Mouse (Mus musculus): ENCODE data around the gene Dnmbp.

Dnmbp gene

DNA sequence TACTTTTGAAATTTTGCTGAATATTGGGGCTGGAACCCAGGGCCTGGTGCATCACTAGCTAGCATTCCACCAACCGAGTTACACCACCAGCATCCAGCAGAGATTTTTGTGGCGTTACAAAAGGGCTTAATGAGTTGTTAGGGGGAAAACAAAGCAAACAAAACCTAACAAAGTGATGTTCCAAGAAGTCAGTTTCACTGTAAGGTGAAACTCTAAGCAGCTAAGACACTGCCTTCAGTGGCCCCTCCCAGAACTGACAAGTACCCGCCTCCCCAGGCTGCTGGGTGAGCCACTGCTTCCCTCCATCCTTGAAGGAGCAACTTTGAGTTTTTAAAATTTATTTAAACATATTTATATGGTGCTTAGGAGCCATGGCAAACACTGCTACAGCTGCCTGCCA lies 59.6 kb downstream of the Dnmbp start:
- DNase-seq (ENCODE audit: inconsistent age in 2 of 2, low spot score in 1 of 2): peak in 1 of 2 experiments; percentile 19

DNA sequence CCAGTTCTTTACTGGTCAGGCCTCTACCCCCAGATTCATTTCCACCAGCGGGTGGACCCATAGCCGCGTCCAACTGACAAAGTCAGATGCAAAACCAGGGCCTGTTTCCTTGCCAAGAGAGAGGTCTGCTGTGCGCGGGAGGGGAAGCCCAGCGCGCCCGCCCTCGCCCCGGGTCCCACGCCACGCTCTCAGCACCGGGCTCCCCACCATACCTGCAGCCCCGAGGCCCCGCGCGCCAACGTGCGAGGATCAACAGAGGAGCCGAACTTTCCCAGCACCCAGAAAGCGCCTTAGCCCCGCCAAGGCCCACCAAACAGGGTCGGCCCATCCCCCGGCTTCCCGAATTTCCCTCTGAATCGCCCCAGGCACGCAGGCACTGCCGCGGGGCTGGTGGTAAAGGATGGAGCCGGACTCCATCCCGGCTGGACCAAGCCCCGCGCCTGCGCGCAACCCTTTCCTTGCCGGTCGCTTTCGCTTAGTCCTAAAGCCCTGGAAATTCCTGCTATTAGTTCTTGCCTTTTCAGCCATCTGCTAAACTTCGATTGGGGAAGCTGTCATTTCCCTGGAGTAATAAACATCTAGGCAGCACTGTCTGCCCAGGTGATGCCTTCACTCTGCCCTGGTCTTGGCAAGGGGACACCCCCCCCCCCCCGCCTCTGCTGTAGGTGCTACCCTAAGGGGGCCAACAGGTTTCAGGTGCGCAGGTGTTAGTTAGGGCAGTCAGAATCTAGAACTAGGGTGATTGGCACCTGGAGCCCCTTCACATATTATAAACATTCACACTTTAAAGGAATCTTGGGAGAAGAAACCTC lies 60.4 kb downstream of the Dnmbp start:
- DNase-seq (ENCODE audit: inconsistent age in 2 of 2, low spot score in 1 of 2): peak; percentile 59 to 83

DNA sequence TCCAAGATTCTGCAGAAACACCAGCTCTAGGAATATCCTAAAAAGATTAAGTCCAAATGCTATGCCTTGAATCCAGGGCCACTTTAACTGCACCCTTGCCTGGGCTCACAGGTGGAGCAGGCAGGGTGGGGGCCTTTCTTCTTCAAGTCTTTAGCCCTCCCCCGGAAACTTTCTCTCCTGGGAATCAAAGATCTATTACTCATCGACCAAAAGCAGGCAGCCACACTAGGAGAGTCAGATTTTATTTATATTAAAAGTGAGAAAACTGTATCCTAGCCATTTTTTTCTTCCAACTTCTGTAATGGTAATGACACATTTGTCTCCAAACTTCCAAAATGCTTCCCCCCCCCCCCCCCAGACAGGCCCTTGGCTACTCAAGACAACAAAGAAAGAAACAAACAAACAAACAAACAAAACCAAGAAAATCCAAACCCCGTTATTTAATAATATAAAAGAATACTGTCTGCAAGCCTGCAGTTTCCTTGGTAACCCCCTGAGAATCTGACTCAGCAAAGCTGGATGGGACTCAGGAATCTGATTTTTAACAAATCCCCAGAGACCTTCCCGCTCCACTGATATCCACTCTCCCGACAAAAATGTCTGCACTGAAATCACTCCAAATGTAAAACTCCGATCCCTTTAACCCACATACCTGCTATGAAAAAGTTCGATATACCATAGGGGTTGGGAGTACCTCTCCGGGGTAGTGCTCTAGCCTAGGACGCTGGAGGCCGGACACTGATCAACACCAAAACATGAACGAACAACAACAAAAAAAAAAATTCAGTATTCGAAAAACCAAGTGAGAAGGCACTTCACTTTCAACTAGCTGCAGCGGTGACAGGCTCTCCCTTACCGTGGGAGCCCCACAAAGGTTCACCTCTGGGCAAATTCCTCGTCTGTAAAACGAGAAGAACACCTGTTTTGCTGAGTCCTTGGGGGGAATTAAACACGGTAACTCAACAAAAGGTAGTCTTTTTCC lies 61.6 kb downstream of the Dnmbp start:
- peak in 1 of 2 experiments; percentile 71 for DNase-seq (ENCODE audit: inconsistent age in 2 of 2, low spot score in 1 of 2)

DNA sequence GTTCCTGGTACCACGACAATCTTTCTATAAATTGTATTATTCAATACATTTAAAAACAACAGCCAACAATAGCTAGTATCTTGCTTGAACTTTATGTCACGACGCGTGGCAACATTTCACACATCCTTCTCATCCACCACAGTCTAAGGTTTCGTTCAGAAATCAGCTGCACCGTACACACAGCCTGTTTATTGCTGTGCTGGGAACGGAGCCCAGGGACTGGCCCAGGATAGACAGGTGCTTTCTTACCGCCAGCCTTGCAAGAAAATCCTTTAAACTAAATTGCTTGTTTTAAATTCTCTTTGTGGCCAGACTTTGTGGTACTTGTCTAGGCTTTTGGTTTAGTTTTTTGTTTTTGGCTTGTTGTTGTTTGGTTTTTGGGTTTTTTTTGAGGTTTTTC lies 62.6 kb downstream of the Dnmbp start:
- DNase-seq (ENCODE audit: inconsistent age in 2 of 2, low spot score in 1 of 2): peak in 1 of 2 experiments; percentile 14

DNA sequence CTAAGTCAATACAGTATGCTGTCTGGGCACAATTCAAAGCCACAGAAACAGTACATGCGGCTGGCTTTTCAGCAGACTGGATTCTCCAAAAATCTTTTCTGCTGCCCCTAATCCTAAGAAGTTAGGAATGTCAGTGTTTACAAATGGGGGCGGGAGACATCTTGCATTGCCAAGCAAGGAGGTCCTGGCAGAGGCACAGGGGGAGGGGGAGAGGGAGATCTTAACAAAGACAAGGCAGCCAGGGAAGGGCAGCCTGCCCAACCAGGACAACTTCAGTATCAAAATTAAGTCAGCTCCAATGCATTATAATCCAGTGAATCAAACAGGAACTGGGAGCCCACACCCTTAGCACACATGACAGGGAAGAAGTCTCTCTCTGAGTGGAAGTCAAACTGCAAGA lies 64.0 kb downstream of the Dnmbp start:
- peak in 1 of 2 experiments; percentile 33 for DNase-seq (ENCODE audit: inconsistent age in 2 of 2, low spot score in 1 of 2)

DNA sequence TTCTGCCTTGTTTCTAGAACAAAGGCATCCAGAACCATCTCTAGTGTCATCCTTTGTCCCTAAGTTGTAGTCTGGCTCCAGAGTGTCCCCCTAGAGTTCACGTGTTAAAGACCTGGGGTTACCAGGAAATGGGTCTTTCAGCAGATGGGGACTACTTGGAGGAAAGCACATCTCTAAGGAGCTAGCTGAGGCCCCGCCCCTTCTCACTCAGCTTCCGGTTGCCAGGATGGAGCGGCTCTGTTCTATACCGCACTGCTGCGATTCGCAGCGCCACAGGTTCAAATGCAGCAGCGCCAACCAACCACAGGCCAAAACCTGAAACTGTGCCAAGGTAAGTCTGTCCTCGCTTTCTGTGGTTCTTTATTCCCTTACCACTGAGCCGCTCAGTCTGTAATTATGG lies 65.6 kb downstream of the Dnmbp start:
- peak in 1 of 2 experiments; percentile 16 for DNase-seq (ENCODE audit: inconsistent age in 2 of 2, low spot score in 1 of 2)

DNA sequence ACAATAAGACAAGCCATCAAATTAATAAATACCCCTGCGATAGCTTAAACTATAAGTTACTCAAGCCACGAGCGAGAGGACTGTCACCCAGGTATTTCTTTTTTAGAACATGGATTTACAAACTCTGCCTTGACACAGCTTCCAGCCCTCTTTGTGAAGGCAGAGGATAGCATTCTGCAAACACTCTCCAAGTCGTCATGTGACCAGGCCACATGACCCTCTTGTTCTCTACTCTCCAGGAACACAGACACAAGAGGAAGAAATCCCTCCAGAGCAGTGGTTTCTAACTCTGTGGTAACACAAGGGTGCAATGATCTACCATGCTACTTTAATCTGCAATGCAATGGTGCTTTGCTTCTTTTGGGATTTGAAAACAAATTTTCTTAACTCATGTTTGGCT lies 69.6 kb downstream of the Dnmbp start:
- DNase-seq (ENCODE audit: inconsistent age in 2 of 2, low spot score in 1 of 2): no peak

DNA sequence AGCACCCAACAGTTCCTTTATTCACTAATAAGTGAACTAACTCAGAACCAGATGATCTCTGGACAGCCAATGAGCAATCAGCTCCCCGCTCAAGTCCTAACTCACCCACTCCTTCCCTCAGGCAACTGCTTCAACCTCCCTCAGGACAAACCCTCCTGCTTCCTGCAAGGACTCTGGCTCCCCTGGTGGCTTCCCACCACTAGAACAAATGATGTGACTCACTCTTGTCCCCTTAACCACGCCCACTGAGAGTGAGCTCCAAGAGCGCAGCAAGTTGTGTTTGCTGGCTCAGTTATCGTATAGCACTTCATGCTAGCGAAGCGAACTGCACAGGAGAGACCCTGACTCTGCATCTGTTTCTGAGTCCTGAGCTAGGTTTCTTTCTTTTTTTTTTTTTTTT lies 82.6 kb downstream of the Dnmbp start:
- DNase-seq (ENCODE audit: inconsistent age in 2 of 2, low spot score in 1 of 2): peak in 1 of 2 experiments; percentile 33

DNA sequence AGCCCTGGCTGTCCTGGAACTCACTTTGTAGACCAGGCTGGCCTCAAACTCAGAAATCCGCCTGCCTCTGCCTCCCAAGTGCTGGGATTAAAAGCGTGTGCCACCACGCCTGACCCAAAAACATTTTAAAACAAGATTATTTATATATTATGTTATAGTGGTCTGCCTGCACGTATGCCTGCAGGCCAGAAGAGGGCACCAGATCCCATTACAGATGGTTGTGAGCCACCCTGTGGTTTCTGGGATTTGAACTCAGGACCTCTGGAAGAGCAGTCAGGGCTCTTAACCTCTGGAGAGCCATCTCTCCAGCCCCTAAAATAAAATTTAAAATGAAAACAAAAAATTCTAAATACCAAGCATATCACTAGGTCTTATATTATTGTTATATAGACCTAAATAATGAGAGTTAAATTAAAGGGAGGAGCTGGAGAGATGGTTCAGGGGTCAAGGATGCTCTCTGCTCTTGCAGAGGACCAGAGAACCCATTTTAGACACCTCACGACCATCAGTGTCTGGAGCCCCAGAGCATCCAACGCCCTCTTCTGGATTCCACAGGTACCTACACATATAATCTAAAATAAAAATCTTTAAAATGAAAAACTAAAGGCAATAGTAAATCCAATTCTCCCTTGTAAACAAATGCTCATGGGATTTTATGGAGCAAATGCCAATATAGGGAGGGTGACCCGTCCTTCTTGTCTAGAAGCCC lies 87.0 kb downstream of the Dnmbp start:
- DNase-seq (ENCODE audit: inconsistent age in 2 of 2, low spot score in 1 of 2): peak in 1 of 2 experiments; percentile 64

DNA sequence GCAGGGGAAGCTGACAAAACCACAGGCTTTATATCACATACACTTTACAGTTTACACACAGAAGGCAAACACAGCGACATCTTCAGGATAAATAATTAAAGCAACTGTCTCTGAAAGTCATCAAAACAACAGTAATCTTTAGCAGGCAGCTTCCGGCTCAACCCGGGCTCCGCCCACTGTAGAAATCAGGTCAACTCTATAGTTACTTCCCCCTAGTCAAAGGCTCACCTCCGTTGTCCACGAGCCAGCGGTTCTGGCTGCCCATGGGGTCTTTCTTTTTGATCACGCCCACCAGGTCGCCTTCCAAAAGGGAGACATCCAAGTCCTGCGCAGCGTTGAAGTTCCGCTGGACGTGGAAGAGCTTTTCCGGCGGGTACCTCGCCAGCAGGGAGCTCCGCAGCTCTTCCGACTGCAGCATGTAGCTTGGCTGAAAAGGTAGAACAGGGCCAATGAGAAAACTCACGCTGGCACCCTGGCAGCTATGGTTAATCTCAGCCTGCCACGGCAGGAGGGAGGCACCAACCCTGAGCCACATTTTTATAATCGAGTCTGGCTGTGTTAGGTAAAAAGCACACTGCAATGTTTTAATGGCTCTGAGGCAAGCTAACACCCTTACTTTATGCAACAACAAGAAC lies 87.9 kb downstream of the Dnmbp start:
- DNase-seq (ENCODE audit: inconsistent age in 2 of 2, low spot score in 1 of 2): no peak

DNA sequence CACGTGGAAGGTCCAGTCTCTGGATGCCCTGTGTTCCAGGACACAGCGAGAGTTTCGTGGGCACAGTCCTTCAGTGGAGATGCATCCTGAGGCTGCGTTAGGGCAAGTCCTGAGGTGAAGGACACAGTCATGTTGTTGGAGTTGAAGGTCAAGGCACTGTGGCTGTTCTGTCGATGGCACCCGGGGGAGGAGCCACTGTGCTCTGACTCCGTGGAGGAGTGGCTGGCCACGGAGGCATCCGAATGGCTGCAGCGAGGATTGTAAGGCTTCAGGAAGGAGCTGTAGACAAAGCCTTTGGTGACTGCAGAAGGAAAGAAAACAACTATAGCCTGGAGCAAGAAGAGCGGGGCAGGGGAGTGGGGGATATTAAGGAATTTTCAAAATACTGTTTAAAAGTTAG lies 90.0 kb downstream of the Dnmbp start:
- peak in 1 of 2 experiments; percentile 27 for DNase-seq (ENCODE audit: inconsistent age in 2 of 2, low spot score in 1 of 2)

DNA sequence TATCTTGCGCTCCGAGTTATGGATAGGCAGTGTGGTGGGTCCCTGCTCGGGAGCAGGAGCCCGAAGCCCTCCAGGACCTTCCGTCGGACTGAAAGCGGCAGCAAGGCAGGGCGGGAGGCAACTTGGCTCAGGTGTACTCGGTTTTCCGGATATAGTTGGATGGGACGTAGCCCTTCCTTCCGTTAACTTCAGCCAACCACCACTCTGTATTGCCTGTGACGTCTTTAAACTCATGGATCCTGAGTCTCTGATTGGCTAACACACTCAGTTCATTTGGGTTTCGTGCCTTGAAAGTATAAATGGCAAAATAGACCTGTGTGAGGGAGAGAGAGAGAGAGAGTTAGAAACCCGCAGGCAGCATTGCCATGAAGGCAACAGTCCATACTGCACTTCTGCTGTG lies 92.0 kb downstream of the Dnmbp start:
- DNase-seq (ENCODE audit: inconsistent age in 2 of 2, low spot score in 1 of 2): no peak

DNA sequence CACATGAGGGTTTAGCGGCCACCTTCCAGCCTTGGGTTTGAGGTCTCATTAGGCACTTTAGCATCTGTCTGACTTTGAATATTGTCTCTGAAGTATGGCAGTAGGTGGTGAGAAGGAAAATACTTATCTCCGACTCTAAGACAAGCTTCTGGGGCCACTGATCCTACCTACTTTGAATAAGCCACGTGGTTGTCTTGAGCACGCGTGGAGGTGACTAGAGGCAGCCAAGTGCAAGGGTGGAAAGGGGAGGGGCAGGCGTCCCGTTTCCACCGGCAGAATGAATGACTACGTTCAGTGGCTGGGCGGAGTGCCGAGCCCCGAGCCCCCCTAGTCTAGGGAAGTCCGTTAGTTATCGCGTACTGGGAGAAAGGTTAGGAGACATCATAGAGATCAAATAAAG lies 92.9 kb downstream of the Dnmbp start:
- DNase-seq (ENCODE audit: inconsistent age in 2 of 2, low spot score in 1 of 2): no peak

DNA sequence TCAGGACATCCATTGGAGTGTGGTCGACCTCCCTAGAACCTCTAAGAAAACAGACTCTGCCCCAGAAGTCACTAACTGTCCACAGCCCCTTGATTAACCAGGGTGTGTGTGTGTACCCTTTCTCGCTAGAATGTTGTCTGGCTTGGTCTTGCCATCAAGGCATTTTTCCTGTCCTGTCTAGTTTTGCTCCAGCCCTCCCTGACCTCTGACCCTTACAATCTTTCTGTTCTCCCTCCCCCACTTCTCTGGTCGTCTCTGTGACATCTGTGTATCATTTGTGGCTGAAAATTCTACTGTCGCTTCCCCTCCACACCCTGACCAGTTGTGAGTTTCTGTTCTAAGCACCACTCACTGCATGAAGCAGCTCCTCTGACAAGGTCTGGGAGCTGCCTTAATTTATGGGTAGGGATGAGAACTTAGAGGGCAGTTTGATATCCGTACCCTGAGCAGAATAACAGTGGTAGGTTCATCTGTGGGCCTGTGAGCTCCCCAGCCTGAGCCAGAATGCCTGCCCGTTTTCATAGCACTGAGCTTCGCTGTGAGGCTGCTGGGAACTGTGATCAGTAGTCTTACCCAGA lies 94.6 kb downstream of the Dnmbp start:
- no peak for DNase-seq (ENCODE audit: inconsistent age in 2 of 2, low spot score in 1 of 2)

DNA sequence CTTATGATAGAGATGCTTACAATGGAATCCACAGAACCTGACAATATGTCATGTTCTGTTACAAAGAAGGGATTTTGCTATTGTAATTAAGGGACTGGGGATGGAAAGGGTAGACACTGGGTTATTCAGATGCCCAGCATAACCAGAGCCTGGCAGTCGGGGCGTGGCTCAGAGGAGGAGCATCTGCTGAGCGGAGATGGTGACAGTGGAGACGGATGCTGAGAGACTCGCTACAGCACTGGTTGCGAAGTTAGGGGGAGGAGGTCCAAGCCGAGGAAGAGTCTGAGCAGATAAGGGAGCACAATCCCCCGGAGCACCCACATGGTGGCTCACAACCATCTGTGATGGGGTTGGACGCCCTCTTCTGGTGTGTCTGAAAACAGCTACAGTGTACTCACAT lies 96.8 kb downstream of the Dnmbp start:
- no peak for DNase-seq (ENCODE audit: inconsistent age in 2 of 2, low spot score in 1 of 2)

DNA sequence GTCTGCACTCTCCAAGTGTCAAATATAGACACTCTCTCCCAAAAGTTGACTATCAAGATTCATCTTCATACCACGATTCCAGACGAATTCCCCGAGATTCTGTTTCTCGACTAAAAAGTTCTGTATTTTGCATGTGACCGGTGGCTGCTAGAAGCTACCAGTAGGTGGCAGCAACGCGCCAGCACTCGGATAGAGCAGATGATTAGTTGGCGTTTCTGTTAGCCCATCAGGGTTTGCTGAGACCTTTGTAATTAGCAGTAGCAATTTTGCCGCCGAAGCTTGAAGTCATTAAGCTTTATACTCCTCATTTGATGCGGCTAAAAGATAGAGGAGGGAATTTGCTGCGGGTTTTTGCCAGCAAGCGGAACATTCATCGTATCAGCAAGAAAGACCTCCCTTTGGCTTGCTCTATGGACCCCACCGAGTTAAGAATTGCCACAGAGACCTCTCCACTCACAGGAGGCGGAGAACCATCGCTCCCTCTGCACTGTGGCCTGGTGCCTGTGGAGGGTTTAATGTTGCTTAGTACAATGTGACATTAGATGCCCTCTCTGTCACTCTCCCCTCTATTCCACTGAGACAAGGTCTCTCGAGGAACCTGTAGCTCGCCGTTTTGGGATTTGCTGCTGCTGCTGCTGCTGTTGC lies 107.4 kb downstream of the Dnmbp start:
- DNase-seq (ENCODE audit: inconsistent age in 2 of 2, low spot score in 1 of 2): peak; percentile 58 to 85

DNA sequence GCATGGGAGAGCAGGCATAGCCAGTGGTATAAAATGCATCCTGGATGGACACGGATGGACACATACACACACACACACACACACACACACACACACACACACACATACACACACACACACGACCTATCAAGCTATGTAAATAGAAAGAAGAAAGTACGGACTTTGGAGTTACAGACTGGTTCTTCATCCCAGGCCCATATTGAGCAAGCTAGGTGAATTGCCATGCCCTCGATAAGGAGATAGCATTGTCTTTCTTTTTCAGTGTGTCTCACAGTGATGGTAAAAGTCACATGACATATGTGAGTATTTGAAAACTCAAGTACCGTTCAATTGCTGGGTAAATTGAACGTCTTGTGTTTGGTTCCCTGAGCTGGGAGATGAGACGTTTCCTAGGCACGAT lies 113.1 kb downstream of the Dnmbp start:
- DNase-seq (ENCODE audit: inconsistent age in 2 of 2, low spot score in 1 of 2): no peak

DNA sequence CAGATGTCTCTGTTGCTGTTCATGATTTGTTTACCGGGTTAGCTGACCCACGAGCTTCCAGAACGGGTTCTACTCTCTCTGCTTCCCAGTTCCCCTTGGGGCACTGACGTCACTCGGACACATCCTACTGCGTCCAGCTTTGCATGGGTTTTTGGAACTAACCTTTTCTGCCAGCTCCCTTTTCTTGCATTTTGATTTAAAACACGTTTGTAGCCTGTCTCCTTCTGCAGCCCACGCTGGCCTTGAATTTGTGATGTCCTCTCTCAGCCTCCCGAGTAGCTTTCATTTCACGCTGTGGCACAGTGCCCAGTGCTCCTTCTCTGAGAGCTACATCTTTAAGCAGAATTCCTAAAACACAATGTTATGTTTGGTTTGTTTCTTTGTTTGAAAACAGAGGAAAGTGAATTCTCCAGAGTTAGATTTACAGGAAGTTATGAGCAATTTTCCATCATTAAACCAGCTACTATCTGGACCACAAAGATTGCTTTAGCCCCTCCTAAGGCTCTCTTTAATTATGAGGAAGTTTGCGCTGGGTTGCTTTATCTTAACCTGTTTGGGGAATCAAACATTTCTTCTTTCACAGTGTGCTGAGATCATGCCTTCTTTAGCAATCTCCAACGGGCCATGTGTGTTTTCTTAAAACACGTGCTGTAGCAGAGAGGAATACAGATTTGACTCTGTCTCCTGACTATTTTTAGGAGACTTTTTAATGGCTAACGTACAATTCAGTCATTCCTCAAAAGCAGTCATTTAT lies 124.2 kb downstream of the Dnmbp start:
- peak; percentile 63 to 84 for DNase-seq (ENCODE audit: inconsistent age in 2 of 2, low spot score in 1 of 2)

DNA sequence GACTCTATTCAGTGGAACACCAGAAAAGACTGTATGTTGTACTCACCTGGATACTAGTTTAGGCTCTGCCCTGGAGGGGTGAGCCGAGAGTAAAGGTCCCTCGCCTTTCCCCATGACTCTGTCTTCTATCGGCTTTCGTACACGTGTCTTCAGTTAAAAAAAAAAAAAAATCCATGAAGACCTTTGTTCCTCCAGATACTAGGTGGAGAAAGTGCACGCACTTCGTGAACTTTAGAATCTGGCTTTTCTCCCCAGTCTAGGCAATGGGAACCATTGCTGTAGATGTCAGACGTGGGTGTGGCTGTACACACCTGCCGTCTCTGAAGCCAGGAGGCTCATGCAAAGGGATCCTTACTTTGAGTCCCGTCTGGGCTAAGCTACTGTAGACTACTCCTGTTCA lies 126.7 kb downstream of the Dnmbp start:
- DNase-seq (ENCODE audit: inconsistent age in 2 of 2, low spot score in 1 of 2): no peak

All from adrenal gland, adult (tissue).